Mouse (Mus musculus) NIH3T3 (cell line): ENCODE data around the gene 1190005I06Rik.

Experiments used
- DNase-seq: peaks from one replicate; pipeline ENCODE4 v3.0.0-alpha.2; 2012; ENCODE audit warnings: low read depth

The 1190005I06Rik gene

GRCm38 (mm10) chr8:120620441-120620840, 27.0 kb downstream of the 1190005I06Rik start:
- DNase-seq, result no peak

- DNase-seq, result no peak
Observed at GRCm38 (mm10) chr8:120619235-120620180, 27.9 kb downstream of the 1190005I06Rik start.

GRCm38 (mm10) chr8:120618110-120618509, 29.3 kb downstream of the 1190005I06Rik start:
- peak; percentile 82 for DNase-seq

GRCm38 (mm10) chr8:120616663-120617626, 30.5 kb downstream of the 1190005I06Rik start:
- peak; percentile 55 for DNase-seq

GRCm38 (mm10) chr8:120614491-120614890, 32.9 kb downstream of the 1190005I06Rik start:
- no peak for DNase-seq

GRCm38 (mm10) chr8:120610824-120611223, 36.6 kb downstream of the 1190005I06Rik start:
- no peak for DNase-seq

- peak; percentile 87 for DNase-seq
Observed at GRCm38 (mm10) chr8:120607885-120608284, 39.5 kb downstream of the 1190005I06Rik start.

GRCm38 (mm10) chr8:120607460-120607859, 40.0 kb downstream of the 1190005I06Rik start:
- peak; percentile 27 for DNase-seq

GRCm38 (mm10) chr8:120602672-120603071, 44.8 kb downstream of the 1190005I06Rik start:
- no peak for DNase-seq

GRCm38 (mm10) chr8:120599504-120599903, 47.9 kb downstream of the 1190005I06Rik start:
- peak; percentile 90 for DNase-seq

- no peak for DNase-seq
Observed at GRCm38 (mm10) chr8:120598579-120598978, 48.9 kb downstream of the 1190005I06Rik start.

GRCm38 (mm10) chr8:120595963-120596362, 51.5 kb downstream of the 1190005I06Rik start:
- DNase-seq, result peak; percentile 81

- DNase-seq, result no peak
Observed at GRCm38 (mm10) chr8:120594571-120594970, 52.9 kb downstream of the 1190005I06Rik start.

GRCm38 (mm10) chr8:120591587-120592292, 55.7 kb downstream of the 1190005I06Rik start:
- no peak for DNase-seq

- DNase-seq, result peak; percentile 30
Observed at GRCm38 (mm10) chr8:120589921-120590320, 57.5 kb downstream of the 1190005I06Rik start.

- peak; percentile 99 for DNase-seq
Observed at GRCm38 (mm10) chr8:120588908-120589771, 58.3 kb downstream of the 1190005I06Rik start, which contains the start of gene Gins2. Gene Gins2, minus strand, starts transcription at chr8:120589304.

- no peak for DNase-seq
Observed at GRCm38 (mm10) chr8:120585521-120585920, 61.9 kb downstream of the 1190005I06Rik start.

- DNase-seq, result no peak
Observed at GRCm38 (mm10) chr8:120581811-120582210, 65.6 kb downstream of the 1190005I06Rik start.

GRCm38 (mm10) chr8:120581329-120581728, 66.1 kb downstream of the 1190005I06Rik start:
- no peak for DNase-seq

- no peak for DNase-seq
Observed at GRCm38 (mm10) chr8:120580336-120581000, 67.0 kb downstream of the 1190005I06Rik start.
